Mouse (Mus musculus): Measurements from ENCODE around the gene Ttc13.

The Ttc13 gene

GRCm38 (mm10) chr8:124652546-124652945, 69.2 kb downstream of the Ttc13 start:
- no peak for DNase-seq

DNA sequence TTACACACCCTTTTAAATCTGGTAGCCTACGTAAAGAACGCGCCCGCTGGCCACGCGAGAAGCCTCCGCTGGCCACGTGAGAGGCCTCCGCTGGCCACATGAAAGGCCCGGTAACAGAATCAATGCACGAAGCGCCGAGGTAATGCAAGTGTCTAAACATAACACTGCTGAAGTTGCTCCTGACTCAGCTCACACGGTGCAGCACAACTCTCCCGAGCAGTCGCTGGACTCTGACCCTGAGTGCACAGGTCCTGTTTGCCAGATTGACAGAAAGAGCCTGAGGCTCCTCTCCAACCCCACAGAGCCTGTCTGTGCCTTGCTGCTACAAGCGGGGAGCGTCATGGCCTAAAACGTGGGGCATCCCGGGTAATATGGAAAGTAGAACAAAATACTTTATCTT, 70.0 kb downstream of the Ttc13 start:
- no peak for DNase-seq

GRCm38 (mm10) chr8:124648311-124648710, 73.5 kb downstream of the Ttc13 start:
- no peak for DNase-seq

DNA sequence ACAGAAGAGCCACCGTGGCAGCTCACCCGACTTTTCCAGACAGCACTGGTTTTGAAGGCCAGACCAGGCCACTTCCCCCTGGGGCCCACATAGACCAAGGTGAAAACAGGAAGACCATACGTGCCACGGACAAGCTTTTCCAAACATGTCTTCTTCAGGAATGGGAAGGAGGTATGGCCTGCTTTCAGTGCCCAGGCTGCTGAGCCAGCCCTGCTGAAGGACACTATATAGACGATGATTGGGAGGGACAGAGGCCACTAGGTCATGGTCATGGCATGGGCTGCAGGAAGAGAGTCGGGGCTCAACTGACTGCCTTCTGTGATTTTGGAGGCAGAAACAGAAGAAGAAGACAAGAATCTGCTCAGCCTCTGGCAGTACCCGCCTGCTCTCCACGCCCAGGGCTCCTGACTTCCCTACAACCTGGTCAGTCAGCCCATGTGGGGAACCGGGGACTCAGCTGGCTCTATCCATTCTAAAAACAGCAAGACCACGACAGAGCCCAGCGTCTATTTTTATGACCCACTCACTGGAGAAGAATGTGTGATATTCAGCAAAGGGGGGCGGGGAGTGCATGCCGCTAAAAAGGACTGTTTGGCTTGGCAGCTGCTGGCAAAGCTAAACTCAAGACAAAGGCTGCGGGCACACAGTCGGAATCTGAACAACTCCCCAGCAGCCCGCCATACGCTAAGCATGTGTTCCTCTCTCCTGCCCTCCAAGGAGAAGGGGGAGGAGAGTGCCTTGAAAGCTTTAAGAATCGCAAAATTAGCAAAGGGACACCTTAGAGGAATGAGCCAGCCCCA, 78.0 kb downstream of the Ttc13 start:
- no peak for DNase-seq

DNA sequence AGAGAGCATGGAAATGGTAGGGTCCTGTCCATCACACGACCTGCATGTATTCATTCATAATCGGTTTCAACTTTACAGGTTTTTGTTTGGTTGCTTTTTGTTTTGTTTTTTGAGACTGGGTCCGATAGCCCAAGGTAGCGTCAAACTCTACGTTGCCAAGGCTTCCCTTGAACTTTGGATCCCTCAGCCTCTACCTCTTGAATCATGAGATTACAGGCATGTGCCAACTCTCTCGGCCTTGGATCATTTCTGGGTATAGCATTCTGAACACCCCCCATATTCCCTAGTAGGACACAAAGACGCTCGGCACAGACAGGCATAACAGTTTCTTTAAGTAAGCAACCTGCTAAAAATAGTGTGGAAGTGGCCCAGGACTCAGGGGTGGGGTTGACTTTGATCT, 80.2 kb downstream of the Ttc13 start:
- DNase-seq, result no peak

- no peak for DNase-seq
These were observed 86.6 kb downstream of the Ttc13 start for GRCm38 (mm10) chr8:124635247-124635502.

DNA sequence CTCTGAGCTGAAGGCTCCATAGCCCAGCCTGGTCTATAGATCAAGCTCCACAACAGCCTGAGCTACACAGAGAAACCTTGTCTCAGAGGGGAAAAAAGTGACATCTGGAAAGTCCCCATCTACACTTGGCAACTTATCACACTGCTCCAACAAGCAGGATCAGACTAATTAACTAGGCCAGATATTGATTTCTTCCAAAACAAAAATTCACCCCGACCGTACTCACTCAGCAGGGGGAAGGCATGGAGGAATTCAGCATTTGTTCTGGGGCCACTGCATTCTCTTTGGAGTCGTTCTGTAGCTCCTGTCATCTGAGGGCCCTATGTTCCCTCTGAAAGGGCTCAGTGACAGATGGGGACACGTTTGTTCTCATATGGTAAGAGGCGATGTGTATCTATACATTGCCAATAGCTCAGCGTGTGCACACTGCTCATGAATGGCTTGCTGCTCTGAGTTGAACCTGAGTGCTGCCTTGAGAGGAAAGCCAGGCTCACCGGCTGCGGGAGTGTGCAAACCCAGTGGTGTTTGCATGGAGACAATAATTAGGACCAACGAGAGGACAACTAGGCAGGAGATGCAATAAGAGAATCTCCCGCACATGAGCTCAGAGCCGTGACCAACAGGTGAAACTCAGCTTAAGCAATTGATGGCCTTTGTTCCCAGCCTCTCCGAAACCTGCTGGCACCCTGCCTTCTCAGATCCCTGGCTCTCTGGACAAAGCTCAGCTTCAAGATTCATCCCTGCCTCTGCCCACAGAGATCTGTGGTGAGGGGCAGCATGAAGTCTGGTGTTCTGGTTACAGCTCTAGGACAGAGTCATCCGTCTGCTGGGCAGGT, 87.2 kb downstream of the Ttc13 start:
- no peak for DNase-seq

DNA sequence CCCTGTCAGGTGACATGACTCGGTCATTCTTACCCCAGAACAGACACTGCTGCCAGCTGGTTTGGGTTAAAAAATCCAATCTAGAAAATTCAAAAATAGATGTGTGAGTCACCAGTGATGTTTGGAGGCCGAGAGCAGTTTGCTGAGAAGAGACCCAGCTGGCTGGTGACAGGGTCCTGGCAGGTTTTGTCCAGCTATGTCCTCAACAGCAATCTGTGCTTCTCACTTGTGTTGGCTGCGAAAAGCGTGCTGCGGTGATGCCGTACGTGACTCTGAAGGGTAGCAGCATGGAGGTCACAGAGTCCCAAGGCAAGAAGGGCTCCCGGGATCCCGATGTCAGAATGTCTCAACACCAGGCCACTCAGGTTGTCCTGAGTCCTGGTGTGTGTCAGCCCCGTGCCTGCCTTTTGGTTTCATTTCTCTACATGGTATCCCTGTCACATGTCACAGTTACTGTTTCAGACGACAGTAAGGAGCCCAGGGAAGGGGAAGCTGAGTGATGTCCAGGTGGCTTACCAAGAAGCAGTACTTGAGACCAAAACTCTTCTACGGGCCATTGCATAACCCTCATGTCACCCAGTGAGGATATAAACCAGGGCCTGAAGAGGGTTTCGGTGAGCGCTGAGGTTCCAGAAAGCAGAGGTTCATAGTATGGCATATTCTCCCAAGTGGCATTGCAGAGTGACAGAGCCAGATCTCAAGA, 88.6 kb downstream of the Ttc13 start:
- no peak for DNase-seq

- DNase-seq, result no peak
These were observed 89.8 kb downstream of the Ttc13 start for GRCm38 (mm10) chr8:124631966-124632365.

- DNase-seq, result no peak
These were observed 90.9 kb downstream of the Ttc13 start for GRCm38 (mm10) chr8:124630891-124631290.

DNA sequence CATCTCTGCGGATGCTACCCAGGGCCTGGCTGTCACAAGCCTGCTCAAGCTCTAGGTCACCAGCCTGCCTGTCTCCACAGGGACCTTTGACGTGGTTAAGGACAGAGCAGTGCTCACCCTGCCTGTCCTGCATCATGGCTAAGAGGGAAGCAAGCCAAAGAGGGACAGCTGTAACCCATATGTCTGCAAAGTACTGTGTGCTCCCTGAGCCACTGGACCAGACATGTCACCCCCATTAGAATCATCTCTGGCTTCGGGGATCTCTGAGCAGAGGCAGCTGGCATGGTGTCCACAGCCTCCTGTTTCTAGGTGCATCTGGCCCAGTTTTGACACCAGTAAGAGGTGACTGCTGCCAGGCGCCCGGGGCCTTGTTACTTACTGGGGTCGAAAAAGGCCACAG, 91.3 kb downstream of the Ttc13 start:
- DNase-seq, result no peak

DNA sequence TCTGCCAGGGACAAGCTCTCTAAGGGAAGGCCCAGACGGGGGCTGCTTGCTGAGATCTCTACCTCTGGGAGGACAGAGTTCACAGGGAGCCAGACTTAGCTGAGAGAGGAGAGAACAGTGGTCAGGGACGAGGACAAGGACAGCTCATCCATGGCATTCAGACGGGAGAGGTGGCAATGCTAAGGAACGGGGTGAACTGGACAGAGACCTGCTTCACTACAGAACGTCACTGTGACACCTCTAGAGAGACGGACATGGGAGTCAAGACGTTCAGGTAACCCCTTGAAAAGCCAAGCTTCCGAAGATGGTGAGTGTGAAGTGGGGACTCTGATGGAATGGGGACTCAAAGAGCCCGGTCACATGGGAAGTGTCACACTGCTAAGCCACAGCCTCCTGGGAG, 95.5 kb downstream of the Ttc13 start:
- no peak for DNase-seq
